Mouse (Mus musculus): ENCODE data around the gene Cmah.

Gene Cmah

DNA sequence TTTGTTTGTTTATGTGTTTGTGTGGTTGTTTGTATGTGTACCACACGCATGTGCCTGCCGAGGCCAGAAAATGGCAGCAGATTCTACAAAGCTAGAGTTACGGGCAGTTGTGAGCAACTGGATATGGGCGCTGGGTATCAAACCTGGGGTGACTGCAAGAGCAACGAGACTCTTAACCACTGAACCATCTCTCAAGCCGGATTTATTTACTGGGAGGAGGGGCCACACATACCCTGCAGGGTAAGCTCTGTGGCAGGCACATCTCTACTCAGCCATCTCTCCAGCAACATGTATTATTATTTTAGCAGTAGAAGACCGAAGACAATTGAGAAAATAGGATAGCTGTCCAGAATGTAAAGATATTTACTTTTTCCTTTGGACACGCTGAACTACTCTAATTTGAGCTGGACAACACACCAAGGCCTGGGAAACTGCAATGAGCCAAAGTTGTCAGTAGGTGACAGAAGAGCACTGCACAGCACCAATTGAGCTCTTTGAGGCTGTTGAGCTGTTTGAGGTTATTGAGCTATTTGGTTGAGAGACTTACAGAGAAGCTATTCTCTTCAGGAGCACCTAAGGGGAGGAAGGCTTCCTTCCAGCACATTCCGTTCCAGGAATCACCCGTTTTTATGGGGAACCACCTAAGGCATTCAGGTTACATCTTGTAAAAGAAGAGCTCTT is 154.6 kb downstream of the Cmah start:
- DNase-seq (ENCODE audit: low spot score in 2 of 2), result peak in 1 of 2 experiments; percentile 44

- DNase-seq (ENCODE audit: low spot score in 2 of 2), result no peak
These were observed 156.5 kb downstream of the Cmah start for GRCm38 (mm10) chr13:24483691-24484090.

DNA sequence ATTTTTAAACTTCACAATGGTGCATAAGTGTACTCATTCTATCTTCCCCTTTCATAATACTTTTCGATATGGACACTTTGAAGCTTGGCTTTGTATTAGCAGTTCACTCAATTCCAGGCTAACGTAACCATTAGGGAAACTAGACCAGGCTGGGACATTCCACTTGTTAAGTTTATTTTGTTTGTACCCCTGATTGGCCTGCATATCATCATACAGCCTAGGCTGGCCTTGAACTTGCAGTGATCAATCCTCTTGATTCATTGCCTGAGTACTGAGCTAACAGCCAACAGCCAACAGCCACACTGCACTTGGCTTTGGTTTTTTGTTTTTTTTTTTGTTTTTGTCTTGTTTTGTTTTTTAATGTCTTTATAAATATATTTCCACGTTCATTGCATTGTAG is 157.6 kb downstream of the Cmah start:
- no peak for DNase-seq (ENCODE audit: low spot score in 2 of 2)

DNA sequence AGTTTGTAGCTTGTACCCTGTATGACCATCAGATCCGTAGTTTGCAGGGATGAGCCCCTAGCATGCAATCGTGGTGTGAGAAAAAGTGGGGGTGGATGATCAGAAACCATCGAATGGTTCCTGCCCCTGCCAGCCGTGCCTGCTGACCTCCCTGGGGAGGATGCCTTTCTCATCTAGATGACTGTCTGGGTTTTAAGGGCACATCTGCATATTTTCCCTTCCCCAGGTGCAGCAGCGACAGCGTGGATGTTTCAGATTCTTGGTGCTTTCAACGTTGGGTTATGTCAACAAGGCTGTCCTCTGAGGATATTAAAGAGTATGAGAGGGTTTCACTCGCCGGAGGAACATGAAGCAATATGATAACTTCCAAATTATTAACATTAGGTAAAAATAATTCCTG is 158.8 kb downstream of the Cmah start:
- DNase-seq (ENCODE audit: low spot score in 2 of 2), result peak in 1 of 2 experiments; percentile 30

GRCm38 (mm10) chr13:24486403-24486802 is 159.2 kb downstream of the Cmah start:
- DNase-seq (ENCODE audit: low spot score in 2 of 2), result no peak

DNA sequence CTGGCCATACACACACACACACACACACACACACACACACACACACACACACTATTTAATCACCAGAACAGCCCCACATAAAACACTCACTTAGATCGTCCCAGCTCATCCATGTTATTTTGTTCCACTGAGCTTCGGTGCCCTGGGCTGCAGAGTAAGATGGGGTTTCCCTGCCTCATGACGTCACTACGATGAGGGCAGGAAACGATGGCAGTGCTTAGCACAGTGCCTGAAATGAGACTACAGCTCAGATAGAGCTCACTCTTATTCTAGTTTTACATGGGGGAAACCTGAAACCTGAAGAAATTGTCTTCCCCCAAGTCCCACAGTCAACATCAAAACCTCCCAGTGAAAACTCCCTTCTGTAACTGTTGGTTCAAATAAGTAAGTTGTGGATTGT is 159.9 kb downstream of the Cmah start:
- DNase-seq (ENCODE audit: low spot score in 2 of 2), result no peak

DNA sequence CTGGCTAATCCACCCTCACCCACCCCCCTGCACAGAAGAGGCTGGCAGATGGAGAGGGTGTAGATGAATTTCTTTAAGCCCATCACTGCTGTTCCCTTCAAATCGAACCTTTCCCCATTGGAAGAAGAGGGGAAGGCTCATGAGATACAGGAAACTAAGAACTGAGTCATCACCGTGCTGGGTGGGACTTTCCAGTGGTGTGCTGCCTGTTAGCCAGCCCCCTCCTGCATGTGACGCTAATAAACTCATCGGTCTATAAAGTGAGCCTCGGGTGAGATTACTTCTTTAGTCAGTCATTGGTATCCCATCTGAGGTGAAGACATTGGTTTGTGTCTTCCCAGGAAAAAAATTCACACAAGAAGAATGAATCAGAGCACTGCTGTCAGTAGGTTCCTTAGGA is 160.3 kb downstream of the Cmah start:
- no peak for DNase-seq (ENCODE audit: low spot score in 2 of 2)

DNA sequence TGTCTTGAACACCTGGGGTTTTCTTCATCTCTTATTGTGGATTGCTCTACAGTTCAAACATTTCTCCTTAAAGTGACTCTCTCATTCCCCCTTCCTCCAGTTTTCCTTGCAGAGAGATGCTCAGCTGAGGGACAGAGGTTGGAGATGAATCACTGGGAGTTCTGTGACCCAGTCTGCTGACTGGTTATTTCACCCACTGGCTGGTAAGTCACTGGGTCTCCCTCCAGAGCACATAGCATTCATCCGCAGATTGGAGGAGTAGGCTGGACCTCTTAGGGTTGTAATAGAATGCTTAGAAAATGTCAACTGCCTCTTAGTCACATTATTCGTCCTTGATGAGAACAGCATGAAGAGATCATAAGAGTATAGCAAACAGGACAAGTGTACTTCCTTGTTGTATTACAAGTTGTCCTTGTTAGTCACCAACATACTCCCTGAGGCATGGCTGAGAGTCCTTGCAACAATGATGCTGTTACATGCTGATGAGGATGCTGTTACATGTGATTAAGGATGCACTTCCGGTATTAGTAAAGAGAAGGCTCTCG is 161.4 kb downstream of the Cmah start:
- no peak for DNase-seq (ENCODE audit: low spot score in 2 of 2)

- no peak for DNase-seq (ENCODE audit: low spot score in 2 of 2)
These were observed 162.3 kb downstream of the Cmah start for GRCm38 (mm10) chr13:24489515-24489914.

- DNase-seq (ENCODE audit: low spot score in 2 of 2), result no peak
These were observed 162.8 kb downstream of the Cmah start for GRCm38 (mm10) chr13:24490041-24490440.

DNA sequence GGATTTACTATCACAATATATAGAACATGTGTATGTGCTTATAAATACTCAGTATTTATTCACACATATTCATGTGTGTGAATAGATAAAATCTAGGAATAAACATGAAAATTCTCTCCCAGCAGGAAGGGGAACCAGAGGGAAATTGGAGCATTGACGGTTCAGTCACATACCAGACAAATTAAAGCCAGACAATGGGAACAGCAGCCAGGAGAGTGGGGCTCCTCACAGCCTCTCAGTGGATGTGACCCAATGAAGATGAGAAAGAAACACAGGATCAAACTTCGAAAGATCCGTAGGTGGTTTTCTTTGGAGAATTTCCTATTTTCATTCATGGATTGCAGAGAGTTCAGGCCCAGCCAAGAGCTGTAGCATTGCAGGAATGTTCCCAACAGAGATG is 163.9 kb downstream of the Cmah start:
- no peak for DNase-seq (ENCODE audit: low spot score in 2 of 2)

GRCm38 (mm10) chr13:24493784-24494183 is 166.6 kb downstream of the Cmah start:
- DNase-seq (ENCODE audit: low spot score in 2 of 2), result no peak

DNA sequence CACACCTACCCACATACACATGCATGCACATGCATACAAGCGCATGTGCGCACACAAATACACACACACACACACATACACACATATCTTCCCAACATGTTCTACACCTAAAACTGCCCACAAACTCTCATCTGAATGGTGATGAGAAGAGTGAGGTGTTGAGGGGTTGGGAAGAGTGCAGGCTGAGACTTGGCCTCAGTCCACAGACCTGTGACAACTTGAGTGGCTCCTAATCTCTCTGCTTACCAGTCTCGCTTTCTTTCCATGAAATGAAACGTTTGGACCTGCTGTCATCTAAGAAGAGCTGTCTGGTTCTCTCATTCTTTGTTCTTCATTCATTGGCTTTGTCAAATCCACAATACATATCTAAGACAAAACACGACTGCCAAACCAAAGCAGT is 169.1 kb downstream of the Cmah start:
- DNase-seq (ENCODE audit: low spot score in 2 of 2), result no peak

DNA sequence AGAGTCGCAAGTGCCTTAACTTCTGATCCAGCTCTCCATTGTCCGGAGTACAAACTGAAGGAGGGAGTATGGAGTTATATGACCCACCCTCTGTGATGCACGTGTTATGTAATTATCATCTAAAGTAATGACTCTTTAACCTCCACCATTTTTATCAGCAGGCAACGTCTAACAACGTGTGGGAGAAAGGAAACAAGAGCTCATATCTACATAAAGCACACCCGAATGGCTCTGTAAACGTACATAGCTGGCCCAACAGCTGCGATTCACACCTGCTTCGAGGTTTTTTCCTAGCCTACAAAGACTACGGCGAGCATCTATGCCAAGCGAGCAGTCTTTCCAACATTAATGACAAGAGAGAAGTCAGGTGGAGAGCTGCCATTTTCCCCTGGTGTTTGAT is 169.8 kb downstream of the Cmah start:
- DNase-seq (ENCODE audit: low spot score in 2 of 2), result no peak

GRCm38 (mm10) chr13:24498342-24498741 is 171.1 kb downstream of the Cmah start:
- DNase-seq (ENCODE audit: low spot score in 2 of 2), result no peak

GRCm38 (mm10) chr13:24499505-24499904 is 172.3 kb downstream of the Cmah start:
- DNase-seq (ENCODE audit: low spot score in 2 of 2), result peak; percentile 46 to 70

DNA sequence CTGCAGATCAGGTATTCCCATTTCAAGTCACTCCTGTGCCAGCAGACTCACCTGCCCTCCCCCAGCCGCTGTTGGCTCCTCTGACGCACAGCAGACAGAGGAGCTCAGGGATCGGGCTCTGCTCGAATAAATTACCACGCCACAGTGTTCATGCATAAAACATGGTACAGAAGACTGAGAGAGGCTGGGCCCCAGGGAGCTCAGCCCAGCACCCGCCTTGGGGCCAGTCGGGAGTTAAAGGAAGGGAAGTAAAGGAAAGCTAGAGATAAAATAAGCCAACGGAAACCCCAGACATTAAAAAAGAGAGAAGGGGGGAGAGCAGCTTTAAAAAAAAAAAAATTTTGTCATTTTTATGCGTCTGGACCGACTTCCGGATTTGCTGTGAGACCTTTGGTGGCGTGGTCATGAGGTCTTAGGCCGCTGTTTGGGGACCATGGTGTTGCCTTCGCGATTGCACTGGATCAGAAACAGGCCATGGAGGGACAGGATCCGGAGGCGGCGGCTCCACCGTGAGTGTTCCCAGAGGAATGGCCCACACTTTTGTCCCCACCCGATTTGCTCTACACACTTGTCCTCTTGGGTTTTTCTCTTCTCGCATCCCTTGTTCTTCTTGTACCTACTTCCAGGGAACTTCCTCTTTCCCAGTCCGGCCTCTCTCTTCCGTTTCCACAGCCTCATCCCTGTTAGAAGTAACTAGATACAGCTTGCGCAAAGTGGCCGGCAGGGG is 174.1 kb downstream of the Cmah start:
- DNase-seq (ENCODE audit: low spot score in 2 of 2), result peak; percentile 31 to 77

DNA sequence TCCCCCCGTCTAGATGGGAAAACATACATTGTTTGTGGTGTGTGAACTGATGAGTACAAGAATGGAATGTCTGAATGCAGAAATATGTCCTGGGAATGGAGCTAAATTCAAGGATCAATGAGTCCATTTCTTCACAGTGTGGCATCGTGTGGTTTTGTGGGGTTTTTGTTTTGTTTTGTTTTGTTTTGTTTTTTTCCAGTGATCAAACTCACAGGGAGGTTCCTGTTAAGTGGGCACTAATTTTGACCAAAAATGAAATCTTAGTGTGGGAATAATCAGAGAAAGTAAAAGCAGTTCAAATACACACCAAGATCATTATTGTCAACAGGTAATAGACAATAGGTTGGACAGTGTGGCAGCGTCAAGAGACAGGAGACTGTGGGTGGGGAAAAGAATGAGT is 174.7 kb downstream of the Cmah start:
- DNase-seq (ENCODE audit: low spot score in 2 of 2), result no peak

DNA sequence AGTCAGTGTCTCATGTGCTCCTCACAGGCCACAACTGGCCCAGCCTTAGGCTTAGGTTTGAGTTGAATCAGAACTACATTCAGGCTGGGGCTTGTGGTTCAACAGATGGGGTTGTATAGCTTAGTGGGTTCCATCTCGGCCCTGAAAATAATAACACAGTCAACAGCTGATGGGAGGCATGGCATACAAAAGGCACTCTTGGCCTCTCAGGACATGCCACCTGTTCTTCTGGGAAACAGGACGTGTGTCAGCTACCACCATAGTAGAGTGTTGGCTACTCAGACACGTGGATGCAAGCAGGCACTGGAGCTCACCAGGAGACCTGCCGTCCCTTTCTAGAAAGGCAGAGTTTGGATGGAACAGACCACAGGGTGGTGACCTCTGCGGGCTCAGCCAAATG is 178.6 kb downstream of the Cmah start:
- no peak for DNase-seq (ENCODE audit: low spot score in 2 of 2)

- no peak for DNase-seq (ENCODE audit: low spot score in 2 of 2)
These were observed 180.0 kb downstream of the Cmah start for GRCm38 (mm10) chr13:24507156-24507555.

- no peak for DNase-seq (ENCODE audit: low spot score in 2 of 2)
These were observed 181.7 kb downstream of the Cmah start for GRCm38 (mm10) chr13:24508917-24509316.

GRCm38 (mm10) chr13:24511367-24511766 is 184.2 kb downstream of the Cmah start:
- DNase-seq (ENCODE audit: low spot score in 2 of 2), result no peak

GRCm38 (mm10) chr13:24511932-24512520 is 184.8 kb downstream of the Cmah start:
- no peak for DNase-seq (ENCODE audit: low spot score in 2 of 2)

Data from spleen, postnatal 4 days (tissue).